Mouse (Mus musculus): ENCODE data around the gene Sae1.
"Not testable (repeated sequence)": the region's sequence is repeated elsewhere in the genome, so short reads cannot be mapped to it uniquely, and the experiment has no call there.

Gene Sae1

GRCm38 (mm10) chr7:16310020-16310520, 77.5 kb downstream of the Sae1 start:
- peak; percentile 76 for DNase-seq (ENCODE audit: low spot score)

- DNase-seq (ENCODE audit: low spot score), result peak; percentile 79
These were observed 78.1 kb downstream of the Sae1 start for GRCm38 (mm10) chr7:16309318-16310019.

- no peak for DNase-seq (ENCODE audit: low spot score)
These were observed 78.9 kb downstream of the Sae1 start for GRCm38 (mm10) chr7:16308555-16309317.

- DNase-seq (ENCODE audit: low spot score), result not testable (repeated sequence)
These were observed 79.5 kb downstream of the Sae1 start, which contains the start of gene Bbc3 for GRCm38 (mm10) chr7:16308093-16308492. Gene Bbc3, plus strand, starts transcription at chr7:16308393.

GRCm38 (mm10) chr7:16307141-16307540, 80.5 kb downstream of the Sae1 start:
- not testable (repeated sequence) for DNase-seq (ENCODE audit: low spot score)

- peak; percentile 86 for DNase-seq (ENCODE audit: low spot score)
These were observed 88.1 kb downstream of the Sae1 start for GRCm38 (mm10) chr7:16299419-16300035.

- DNase-seq (ENCODE audit: low spot score), result no peak
These were observed 88.7 kb downstream of the Sae1 start for GRCm38 (mm10) chr7:16298927-16299326.

GRCm38 (mm10) chr7:16297616-16298015, 90.0 kb downstream of the Sae1 start:
- DNase-seq (ENCODE audit: low spot score), result no peak

GRCm38 (mm10) chr7:16296766-16297390, 90.7 kb downstream of the Sae1 start:
- DNase-seq (ENCODE audit: low spot score), result peak; percentile 77

- DNase-seq (ENCODE audit: low spot score), result no peak
These were observed 91.5 kb downstream of the Sae1 start for GRCm38 (mm10) chr7:16296146-16296545.

GRCm38 (mm10) chr7:16295321-16295900, 92.2 kb downstream of the Sae1 start:
- peak; percentile 83 for DNase-seq (ENCODE audit: low spot score)

GRCm38 (mm10) chr7:16294837-16295236, 92.8 kb downstream of the Sae1 start:
- peak; percentile 87 for DNase-seq (ENCODE audit: low spot score)

- no peak for DNase-seq (ENCODE audit: low spot score)
These were observed 93.3 kb downstream of the Sae1 start for GRCm38 (mm10) chr7:16294346-16294745.

- no peak for DNase-seq (ENCODE audit: low spot score)
These were observed 99.8 kb downstream of the Sae1 start for GRCm38 (mm10) chr7:16287791-16288190.

GRCm38 (mm10) chr7:16287016-16287415, 100.6 kb downstream of the Sae1 start:
- no peak for DNase-seq (ENCODE audit: low spot score)

- peak; percentile 100 for DNase-seq (ENCODE audit: low spot score)
These were observed 101.3 kb downstream of the Sae1 start, which contains the start of gene Ccdc9 for GRCm38 (mm10) chr7:16286026-16286961. Gene Ccdc9, minus strand, starts transcription at chr7:16286795.

- DNase-seq (ENCODE audit: low spot score), result peak; percentile 79
These were observed 102.1 kb downstream of the Sae1 start for GRCm38 (mm10) chr7:16285450-16286025.

GRCm38 (mm10) chr7:16284904-16285303, 102.7 kb downstream of the Sae1 start:
- DNase-seq (ENCODE audit: low spot score), result no peak

GRCm38 (mm10) chr7:16284001-16284400, 103.6 kb downstream of the Sae1 start:
- no peak for DNase-seq (ENCODE audit: low spot score)

GRCm38 (mm10) chr7:16282334-16282733, 105.3 kb downstream of the Sae1 start:
- no peak for DNase-seq (ENCODE audit: low spot score)

Measured in testis, postnatal 14 days (tissue).